Mouse (Mus musculus) kidney, adult 2 months (tissue): Measurements from ENCODE around the gene Slc16a9. TPM values are rescaled to one million over a fixed set of nuclear protein-coding genes. Genes with fewer than 3 reads are reported as not detected.
"Not testable (repeated sequence)": the region's sequence is repeated elsewhere in the genome, so short reads cannot be mapped to it uniquely, and the experiment has no call there.

Source experiments
- DNase-seq: peaks from one replicate; pipeline ENCODE4 v3.0.0; 2021
- H3K27ac ChIP-seq: fragments of 200-500 bp; 2 replicates; pipeline ENCODE4 v1.5.1; 2012; ENCODE audit warnings: low read depth, low read length, control low read depth, inconsistent platforms; ENCODE audit not compliant: insufficient read depth
- H3K27me3 ChIP-seq: fragments of 200-500 bp; replicated peaks from 2 replicates; pipeline ENCODE4 v1.6.1; 2012; ENCODE audit warnings: mild to moderate bottlenecking, moderate library complexity, low read length, inconsistent platforms; ENCODE audit not compliant: control insufficient read depth, insufficient read depth
- H3K36me3 ChIP-seq: fragments of 200-500 bp; 2 replicates; pipeline ENCODE4 v1.6.1; 2012; ENCODE audit warnings: mild to moderate bottlenecking, moderate library complexity, low read length, inconsistent platforms; ENCODE audit not compliant: control insufficient read depth, insufficient read depth
- H3K4me1 ChIP-seq: fragments of 200-500 bp; 2 replicates; pipeline ENCODE4 v1.6.1; 2011; ENCODE audit warnings: low read length; ENCODE audit not compliant: control insufficient read depth, insufficient read depth
- H3K4me3 ChIP-seq: fragments of 200-500 bp; 2 replicates; pipeline ENCODE4 v1.5.1; 2011; ENCODE audit warnings: mild to moderate bottlenecking, low read depth, low read length, control low read depth; ENCODE audit not compliant: insufficient read depth
- CTCF ChIP-seq: fragments of 200-500 bp; conservative IDR thresholded peaks from 2 replicates; pipeline ENCODE4 v1.5.1; 2011; ENCODE audit warnings: low read depth, mild to moderate bottlenecking, control low read depth, low read length, moderate library complexity, mixed read lengths; ENCODE audit not compliant: insufficient read depth, insufficient read length
- POLR2A ChIP-seq: fragments of 200-500 bp; IDR thresholded peaks from one replicate; pipeline ENCODE4 v1.6.1; 2011; ENCODE audit warnings: low read depth, low read length, control low read depth
- WGBS: fragments of 180-500 bp; shearing (Covaris S2); methylation state at CpG from one replicate; pipeline ENCODE4 v1.1.7; 2018; 5-methylcytosine and 5-hydroxymethylcytosine counted together
- polyA plus RNA-seq: library from polyadenylated mRNA; depleted of rRNA; stranded (reverse); fragments of >200 nt; gene quantifications from 2 replicates; pipeline ENCODE4 v1.2.3, GENCODE M21; 2012

Slc16a9 gene
- polyA plus RNA-seq, 1 experiment = 68.9 TPM

GRCm38 (mm10) chr10:70199466-70200210 is 45.3 kb upstream of the Slc16a9 start:
- 89% methylated on average over 6 of the region's 6 CpGs for WGBS
- no peak overlapping the region for H3K27ac ChIP-seq
- no peak for DNase-seq
- no peak overlapping the region for H3K4me3 ChIP-seq
- no peaks in the 10 kb centered on the region for H3K27me3 ChIP-seq
- TF ChIP-seq CTCF (no peak), POLR2A (no peak)
- peaks cover 9% of the 10 kb centered on the region; the same call in 1 of the 2 replicates for H3K4me1 ChIP-seq
- H3K36me3 ChIP-seq = no peaks in the 10 kb centered on the region

- TF ChIP-seq CTCF (no peak), POLR2A (no peak)
- Histone ChIP-seq H3K4me3 (no peak overlapping the region), H3K36me3 (no peaks in the 10 kb centered on the region), H3K27ac (no peak overlapping the region), H3K4me1 (peaks cover 8% of the 10 kb centered on the region; the same call in 1 of the 2 replicates), H3K27me3 (no peaks in the 10 kb centered on the region)
- 52% methylated on average over 12 of the region's 12 CpGs for WGBS
- DNase-seq = no peak
These were observed 43.9 kb upstream of the Slc16a9 start for GRCm38 (mm10) chr10:70200889-70201500.

GRCm38 (mm10) chr10:70204505-70205399 is 40.1 kb upstream of the Slc16a9 start, which contains the start of gene Mrln:
Gene Mrln (plus strand): TSS chr10:70204664.
- Histone ChIP-seq H3K36me3 (no peaks in the 10 kb centered on the region), H3K4me3 (no peak within 1 kb of the TSS), H3K27ac (no peak within 1 kb of the TSS), H3K27me3 (no peaks in the 10 kb centered on the region), H3K4me1 (peaks cover 7% of the 10 kb centered on the region; the same call in 1 of the 2 replicates)
- WGBS = 30% methylated on average over 17 of the region's 17 CpGs
- DNase-seq = peak; percentile 67
- no peak for TF ChIP-seq CTCF
- no peak for TF ChIP-seq POLR2A

GRCm38 (mm10) chr10:70211281-70211680 is 33.6 kb upstream of the Slc16a9 start:
- no peak overlapping the region for H3K4me3 ChIP-seq
- no peak overlapping the region for H3K27ac ChIP-seq
- no peaks in the 10 kb centered on the region for H3K36me3 ChIP-seq
- DNase-seq = no peak
- 85% methylated on average over 9 of the region's 9 CpGs for WGBS
- H3K4me1 ChIP-seq = no peaks in the 10 kb centered on the region
- no peak for TF ChIP-seq POLR2A
- TF ChIP-seq CTCF = no peak
- H3K27me3 ChIP-seq = no peaks in the 10 kb centered on the region

GRCm38 (mm10) chr10:70220971-70221370 is 23.9 kb upstream of the Slc16a9 start:
- Histone ChIP-seq H3K4me3 (no peak overlapping the region), H3K27me3 (no peaks in the 10 kb centered on the region), H3K4me1 (peaks cover 27% of the 10 kb centered on the region), H3K36me3 (no peaks in the 10 kb centered on the region), H3K27ac (peak overlapping the region; percentile 95)
- peak; percentile 90 for DNase-seq
- no peak for TF ChIP-seq CTCF
- WGBS = 35% methylated on average over 5 of the region's 5 CpGs

- 84% methylated on average over 8 of the region's 8 CpGs for WGBS
- not testable (repeated sequence) for H3K4me3 ChIP-seq, H3K27ac ChIP-seq, H3K36me3 ChIP-seq, DNase-seq, H3K27me3 ChIP-seq
- H3K4me1 ChIP-seq = peaks cover 31% of the 10 kb centered on the region
These were observed 22.7 kb upstream of the Slc16a9 start for GRCm38 (mm10) chr10:70222231-70222630.

- 64% methylated on average over 6 of the region's 6 CpGs for WGBS
- Histone ChIP-seq H3K4me3 (no peak overlapping the region), H3K36me3 (no peaks in the 10 kb centered on the region), H3K27me3 (no peaks in the 10 kb centered on the region), H3K4me1 (peaks cover 31% of the 10 kb centered on the region), H3K27ac (peak overlapping the region; percentile 87)
- TF ChIP-seq CTCF (no peak), POLR2A (no peak)
- DNase-seq = peak; percentile 93
These were observed 20.3 kb upstream of the Slc16a9 start for GRCm38 (mm10) chr10:70224571-70224970.
